In genomic region chr14:113668660-113669059, GRCm38 (mm10) we compare ENCODE assay signal across 30 mouse cellular contexts.
"Had no signal": no experiment of that assay in that cellular context is flagged by ENCODE, and none has a peak within 500 bp of the region (broad histone marks: within the 10 kb centered on the region; RNA-seq: fewer than 3 reads in every experiment).

No protein-coding gene starts in this region.

- H3K27ac ChIP-seq: left cerebral cortex, adult 2 months; limb, embryonic 12.5 days; limb, embryonic 15.5 days; liver, embryonic 12.5 days; liver, embryonic 13.5 days; liver, embryonic 14.5 days; liver, embryonic 15.5 days; lung, embryonic 15.5 days; macrophage; midbrain, embryonic 10.5 days; midbrain, embryonic 12.5 days; midbrain, embryonic 13.5 days; midbrain, embryonic 15.5 days; neural tube, embryonic 12.5 days had no signal

- H3K27me3 ChIP-seq: limb, embryonic 12.5 days; limb, embryonic 15.5 days; liver, embryonic 12.5 days; liver, embryonic 13.5 days; liver, embryonic 15.5 days; lung, embryonic 15.5 days; megakaryocyte, embryonic 14.5 days; midbrain, embryonic 12.5 days; midbrain, embryonic 13.5 days; midbrain, embryonic 15.5 days; neural tube, embryonic 12.5 days had no signal

- H3K4me1 ChIP-seq: limb, embryonic 12.5 days; limb, embryonic 15.5 days; liver, embryonic 12.5 days; liver, embryonic 13.5 days; liver, embryonic 15.5 days; lung, embryonic 15.5 days; megakaryocyte, embryonic 14.5 days; midbrain, embryonic 10.5 days; midbrain, embryonic 12.5 days; midbrain, embryonic 13.5 days; midbrain, embryonic 15.5 days; neural tube, embryonic 12.5 days had no signal

- H3K9me3 ChIP-seq: limb, embryonic 12.5 days; limb, embryonic 15.5 days; liver, embryonic 12.5 days; liver, embryonic 13.5 days; liver, embryonic 15.5 days; lung, embryonic 15.5 days; megakaryocyte, embryonic 14.5 days; midbrain, embryonic 10.5 days; midbrain, embryonic 12.5 days; midbrain, embryonic 13.5 days; midbrain, embryonic 15.5 days; neural tube, embryonic 12.5 days had no signal

- H3K4me3 ChIP-seq: left cerebral cortex, adult 2 months; limb, embryonic 12.5 days; limb, embryonic 15.5 days; liver, embryonic 12.5 days; liver, embryonic 13.5 days; liver, embryonic 15.5 days; lung, embryonic 15.5 days; megakaryocyte, embryonic 14.5 days; midbrain, embryonic 10.5 days; midbrain, embryonic 12.5 days; midbrain, embryonic 13.5 days; midbrain, embryonic 15.5 days; myocyte; neural tube, embryonic 12.5 days had no signal

- ATAC-seq: liver, embryonic 12.5 days; liver, postnatal 0 days; lung, postnatal 0 days; midbrain, embryonic 13.5 days; midbrain, embryonic 15.5 days had no signal

- DNase-seq: left cerebral cortex, postnatal 4 days; liver; liver, embryonic 13.5 days; liver, postnatal 0 days; lung, adult 18-20 months; lung, adult 2 months; lung, embryonic 14.5 days; lung, postnatal 10 days; lung, postnatal 14 days; lung, postnatal 36 days; lung, postnatal 4 days; midbrain, embryonic 14.5 days had no signal

- H3K4me2 ChIP-seq: limb, embryonic 12.5 days; limb, embryonic 15.5 days; liver, embryonic 11.5 days; liver, embryonic 12.5 days; liver, embryonic 13.5 days; liver, embryonic 15.5 days; lung, embryonic 14.5 days; lung, embryonic 15.5 days; midbrain, embryonic 11.5 days; midbrain, embryonic 12.5 days; midbrain, embryonic 13.5 days; midbrain, embryonic 15.5 days; neural tube, embryonic 12.5 days had no signal

- H3K36me3 ChIP-seq: limb, embryonic 12.5 days; limb, embryonic 15.5 days; liver, embryonic 12.5 days; liver, embryonic 13.5 days; liver, embryonic 15.5 days; lung, embryonic 15.5 days; midbrain, embryonic 10.5 days; midbrain, embryonic 12.5 days; midbrain, embryonic 13.5 days; midbrain, embryonic 15.5 days; neural tube, embryonic 12.5 days had no signal

- H3K9ac ChIP-seq: limb, embryonic 12.5 days; limb, embryonic 15.5 days; liver, embryonic 12.5 days; liver, embryonic 13.5 days; liver, embryonic 14.5 days; liver, embryonic 15.5 days; liver, postnatal 0 days; lung, embryonic 14.5 days; lung, embryonic 15.5 days; midbrain, embryonic 12.5 days; midbrain, embryonic 13.5 days; midbrain, embryonic 15.5 days; neural tube, embryonic 12.5 days had no signal
